Mouse (Mus musculus): ENCODE data around the gene Clstn2. TPM values are rescaled to one million over a fixed set of nuclear protein-coding genes. Genes with fewer than 3 reads are reported as not detected.

The Clstn2 gene
- total and polyA plus RNA-seq, 2 experiments: 0.28 to 0.31 TPM

DNA sequence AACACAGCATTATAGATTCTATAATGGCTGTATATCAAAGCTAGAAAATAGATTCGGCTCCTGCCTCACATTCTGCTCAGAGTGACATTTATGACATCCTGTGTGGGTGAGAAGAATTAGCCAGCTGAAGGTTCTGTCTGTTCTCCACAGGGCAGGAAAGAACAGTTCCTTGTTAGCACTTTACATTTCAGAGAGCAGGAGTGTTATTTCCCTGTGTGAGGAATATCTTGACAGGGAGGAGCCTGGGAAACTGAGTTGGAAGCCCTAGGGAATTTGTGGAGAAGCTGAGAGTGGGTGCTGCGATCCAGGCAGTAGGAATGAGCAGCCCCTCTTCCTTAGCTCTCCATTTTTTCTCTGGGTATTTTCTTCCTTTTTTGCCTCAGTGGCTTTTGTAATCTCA is 286.4 kb downstream of the Clstn2 start:
- Histone ChIP-seq H3K4me1 (ENCODE audit: control insufficient read depth, insufficient read depth, low read length) (no peaks in the 10 kb centered on the region), H3K4me3 (ENCODE audit: insufficient read depth, low read depth, low read length) (no peak overlapping the region), H3K36me3 (ENCODE audit: control insufficient read depth, insufficient read depth, low read length) (no peaks in the 10 kb centered on the region), H3K27me3 (ENCODE audit: control insufficient read depth, insufficient read depth, low read length) (no peaks in the 10 kb centered on the region), H3K27ac (replicated peaks; ENCODE audit: insufficient read depth, low read depth, low read length) (no peak overlapping the region), H3K79me2 (ENCODE audit: control insufficient read depth, insufficient read depth, low read length) (no peaks in the 10 kb centered on the region), H3K9ac (ENCODE audit: low read depth, low read length) (no peak overlapping the region)
- TF ChIP-seq CTCF (IDR thresholded peaks at IDR 0.05; ENCODE audit: low read depth, low read length) (no peak), POLR2A (IDR thresholded peaks at IDR 0.05; ENCODE audit: extremely low read depth, insufficient read depth, low read length) (no peak)
- WGBS: 81% methylated on average over 2 of the region's 2 CpGs
- no peak for DNase-seq (ENCODE audit: extremely low read depth, low read depth, low spot score)

- Histone ChIP-seq H3K4me1 (ENCODE audit: control insufficient read depth, insufficient read depth, low read length) (no peaks in the 10 kb centered on the region), H3K9ac (ENCODE audit: low read depth, low read length) (no peak overlapping the region), H3K4me3 (ENCODE audit: insufficient read depth, low read depth, low read length) (no peak overlapping the region), H3K27me3 (ENCODE audit: control insufficient read depth, insufficient read depth, low read length) (no peaks in the 10 kb centered on the region), H3K36me3 (ENCODE audit: control insufficient read depth, insufficient read depth, low read length) (no peaks in the 10 kb centered on the region), H3K27ac (replicated peaks; ENCODE audit: insufficient read depth, low read depth, low read length) (no peak overlapping the region), H3K79me2 (ENCODE audit: control insufficient read depth, insufficient read depth, low read length) (no peaks in the 10 kb centered on the region)
- no peak for TF ChIP-seq POLR2A (IDR thresholded peaks at IDR 0.05; ENCODE audit: extremely low read depth, insufficient read depth, low read length)
- no peak for TF ChIP-seq CTCF (IDR thresholded peaks at IDR 0.05; ENCODE audit: low read depth, low read length)
- WGBS: 79% methylated on average over 3 of the region's 3 CpGs
- DNase-seq (ENCODE audit: extremely low read depth, low read depth, low spot score): no peak
These were observed 305.1 kb downstream of the Clstn2 start for GRCm38 (mm10) chr9:97727715-97728486.

GRCm38 (mm10) chr9:97717728-97718127 is 315.3 kb downstream of the Clstn2 start:
- TF ChIP-seq POLR2A (IDR thresholded peaks at IDR 0.05; ENCODE audit: extremely low read depth, insufficient read depth, low read length): no peak
- no peak for TF ChIP-seq CTCF (IDR thresholded peaks at IDR 0.05; ENCODE audit: low read depth, low read length)
- Histone ChIP-seq H3K9ac (ENCODE audit: low read depth, low read length) (no peak overlapping the region), H3K27ac (replicated peaks; ENCODE audit: insufficient read depth, low read depth, low read length) (no peak overlapping the region), H3K4me1 (ENCODE audit: control insufficient read depth, insufficient read depth, low read length) (no peaks in the 10 kb centered on the region), H3K4me3 (ENCODE audit: insufficient read depth, low read depth, low read length) (no peak overlapping the region), H3K27me3 (ENCODE audit: control insufficient read depth, insufficient read depth, low read length) (no peaks in the 10 kb centered on the region), H3K79me2 (ENCODE audit: control insufficient read depth, insufficient read depth, low read length) (no peaks in the 10 kb centered on the region), H3K36me3 (ENCODE audit: control insufficient read depth, insufficient read depth, low read length) (no peaks in the 10 kb centered on the region)
- no peak for DNase-seq (ENCODE audit: extremely low read depth, low read depth, low spot score)

DNA sequence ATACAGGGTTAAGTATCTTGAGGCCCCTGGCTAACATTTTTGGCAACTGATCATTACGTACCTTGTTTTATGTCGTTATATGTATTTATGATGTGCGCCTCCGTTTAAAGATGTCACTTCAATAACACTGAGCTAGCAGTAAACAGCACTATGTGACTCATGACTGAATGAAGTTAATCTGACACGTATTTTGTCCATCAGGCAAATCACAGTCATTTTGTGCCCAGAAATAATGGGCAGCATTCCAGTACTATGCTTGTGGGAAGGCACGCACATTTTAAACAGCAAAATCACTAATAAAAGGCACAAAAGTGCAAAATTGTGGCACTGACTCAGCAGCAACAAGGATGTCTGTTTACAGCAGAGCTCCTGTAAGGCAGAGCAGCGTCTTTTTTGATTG is 316.0 kb downstream of the Clstn2 start:
- DNase-seq (ENCODE audit: extremely low read depth, low read depth, low spot score): no peak
- WGBS: 72% methylated on average over 7 of the region's 7 CpGs

GRCm38 (mm10) chr9:97712888-97713287 is 320.1 kb downstream of the Clstn2 start:
- no peak for DNase-seq (ENCODE audit: extremely low read depth, low read depth, low spot score)
- H3K36me3 ChIP-seq (ENCODE audit: control insufficient read depth, insufficient read depth, low read length): no peaks in the 10 kb centered on the region
- H3K79me2 ChIP-seq (ENCODE audit: control insufficient read depth, insufficient read depth, low read length): no peaks in the 10 kb centered on the region
- no peak overlapping the region for H3K4me3 ChIP-seq (ENCODE audit: insufficient read depth, low read depth, low read length)
- H3K9ac ChIP-seq (ENCODE audit: low read depth, low read length): no peak overlapping the region
- no peaks in the 10 kb centered on the region for H3K27me3 ChIP-seq (ENCODE audit: control insufficient read depth, insufficient read depth, low read length)
- no peak overlapping the region for H3K27ac ChIP-seq (replicated peaks; ENCODE audit: insufficient read depth, low read depth, low read length)
- TF ChIP-seq CTCF (IDR thresholded peaks at IDR 0.05; ENCODE audit: low read depth, low read length) (no peak), POLR2A (IDR thresholded peaks at IDR 0.05; ENCODE audit: extremely low read depth, insufficient read depth, low read length) (no peak)
- 88% methylated on average over 3 of the region's 3 CpGs for WGBS
- no peaks in the 10 kb centered on the region for H3K4me1 ChIP-seq (ENCODE audit: control insufficient read depth, insufficient read depth, low read length)

More for the DNA sequence above, 316.0 kb downstream of the Clstn2 start:
- no peaks in the 10 kb centered on the region for H3K36me3 ChIP-seq (ENCODE audit: control insufficient read depth, insufficient read depth, low read length)
- H3K27ac ChIP-seq (replicated peaks; ENCODE audit: insufficient read depth, low read depth, low read length): no peak overlapping the region
- H3K27me3 ChIP-seq (ENCODE audit: control insufficient read depth, insufficient read depth, low read length): no peaks in the 10 kb centered on the region
- no peaks in the 10 kb centered on the region for H3K79me2 ChIP-seq (ENCODE audit: control insufficient read depth, insufficient read depth, low read length)
- no peaks in the 10 kb centered on the region for H3K4me1 ChIP-seq (ENCODE audit: control insufficient read depth, insufficient read depth, low read length)
- H3K4me3 ChIP-seq (ENCODE audit: insufficient read depth, low read depth, low read length): no peak overlapping the region
- H3K9ac ChIP-seq (ENCODE audit: low read depth, low read length): no peak overlapping the region
- no peak for TF ChIP-seq CTCF (IDR thresholded peaks at IDR 0.05; ENCODE audit: low read depth, low read length)
- no peak for TF ChIP-seq POLR2A (IDR thresholded peaks at IDR 0.05; ENCODE audit: extremely low read depth, insufficient read depth, low read length)

GRCm38 (mm10) chr9:97703901-97704503 is 329.0 kb downstream of the Clstn2 start:
- 89% methylated on average over 4 of the region's 4 CpGs for WGBS
- H3K9ac ChIP-seq (ENCODE audit: low read depth, low read length): no peak overlapping the region

More at GRCm38 (mm10) chr9:97703901-97704503, 329.0 kb downstream of the Clstn2 start:
- Histone ChIP-seq H3K4me1 (ENCODE audit: control insufficient read depth, insufficient read depth, low read length) (peaks cover 7% of the 10 kb centered on the region), H3K79me2 (ENCODE audit: control insufficient read depth, insufficient read depth, low read length) (no peaks in the 10 kb centered on the region), H3K36me3 (ENCODE audit: control insufficient read depth, insufficient read depth, low read length) (no peaks in the 10 kb centered on the region), H3K4me3 (ENCODE audit: insufficient read depth, low read depth, low read length) (no peak overlapping the region), H3K27ac (replicated peaks; ENCODE audit: insufficient read depth, low read depth, low read length) (no peak overlapping the region), H3K27me3 (ENCODE audit: control insufficient read depth, insufficient read depth, low read length) (no peaks in the 10 kb centered on the region)
- no peak for DNase-seq (ENCODE audit: extremely low read depth, low read depth, low spot score)
- TF ChIP-seq CTCF (IDR thresholded peaks at IDR 0.05; ENCODE audit: low read depth, low read length) (no peak), POLR2A (IDR thresholded peaks at IDR 0.05; ENCODE audit: extremely low read depth, insufficient read depth, low read length) (no peak)

Data from liver, adult 2 months (tissue).